Mouse (Mus musculus) ES-E14 (cell line): ENCODE results near the gene Bcl2l1. TPM values are rescaled to one million over a fixed set of nuclear protein-coding genes. Genes with fewer than 3 reads are reported as not detected.

Experiments used
- DNase-seq: peaks from one replicate; pipeline ENCODE4 v3.0.0-alpha.2; 2013; ENCODE audit warnings: low read depth, low spot score
- H3K27ac ChIP-seq: 2 replicates; pipeline ENCODE4 v1.5.1; 2012; ENCODE audit warnings: low read depth, mild to moderate bottlenecking, low read length, moderate library complexity, mixed read lengths; ENCODE audit not compliant: poor library complexity, insufficient read depth, severe bottlenecking
- H3K36me3 ChIP-seq: 2 replicates; pipeline ENCODE4 v1.6.1; 2012; ENCODE audit warnings: mild to moderate bottlenecking, low read length, moderate library complexity, mixed read lengths; ENCODE audit not compliant: control insufficient read depth, poor library complexity, insufficient read depth, severe bottlenecking
- H3K4me1 ChIP-seq, 2 experiments: fragments of 150-350 bp in 1 of 2; sonication (generic) in 1 of 2; 2 replicates each; pipeline ENCODE4 v1.6.1; 2012; ENCODE audit warnings: low read length in 2 of 2, mild to moderate bottlenecking in 1 of 2, mixed read lengths in 1 of 2; ENCODE audit not compliant: control insufficient read depth in 2 of 2, insufficient read depth in 2 of 2, poor library complexity in 1 of 2
- H3K4me3 ChIP-seq, 2 experiments: fragments of 150-350 bp in 1 of 2; sonication (generic) in 1 of 2; 2 replicates each; pipeline ENCODE4 v1.5.1; 2012; ENCODE audit warnings: low read length in 2 of 2, low read depth in 1 of 2, mild to moderate bottlenecking in 1 of 2, mixed read lengths in 1 of 2; ENCODE audit not compliant: insufficient read depth in 1 of 2, poor library complexity in 1 of 2, severe bottlenecking in 1 of 2
- H3K9ac ChIP-seq: 2 replicates; pipeline ENCODE4 v1.6.1; 2012; ENCODE audit warnings: low read depth, mild to moderate bottlenecking, low read length, mixed read lengths; ENCODE audit not compliant: poor library complexity, insufficient read depth, severe bottlenecking
- H3K9me3 ChIP-seq: fragments of 150-350 bp; sonication (generic); 2 replicates; pipeline ENCODE4 v1.6.1; 2012; ENCODE audit warnings: low read depth, mild to moderate bottlenecking, low read length; ENCODE audit not compliant: control insufficient read depth, insufficient read depth
- CHD2 ChIP-seq: IDR thresholded peaks from 2 replicates; pipeline ENCODE4 v1.6.1; 2014; ENCODE audit warnings: mild to moderate bottlenecking, low read depth, low read length, inconsistent platforms
- HCFC1 ChIP-seq: IDR thresholded peaks from 2 replicates; pipeline ENCODE4 v1.6.1; 2012; ENCODE audit warnings: low read length, inconsistent platforms, borderline replicate concordance; ENCODE audit not compliant: insufficient read depth
- MAFK ChIP-seq: IDR thresholded peaks from 2 replicates; pipeline ENCODE4 v1.6.1; 2014; ENCODE audit warnings: mild to moderate bottlenecking, low read depth, low read length, inconsistent platforms; ENCODE audit not compliant: insufficient read depth
- ZC3H11A ChIP-seq: IDR thresholded peaks from 2 replicates; pipeline ENCODE4 v1.6.1; 2012; ENCODE audit warnings: low read depth, mild to moderate bottlenecking, inconsistent platforms, low read length, borderline replicate concordance
- ZNF384 ChIP-seq: IDR thresholded peaks from 2 replicates; pipeline ENCODE4 v1.6.1; 2012; ENCODE audit warnings: low read depth, low read length, inconsistent platforms
- in situ Hi-C, 2 experiments: fragments of 600-800 bp; cut with MboI; formaldehyde crosslinking; loops; one replicate each; pipeline ENCODE4 v1.15.1; 2025; ENCODE audit warnings: low sequenced_read_pairs in 2 of 2, inconsistent platforms in 1 of 2; ENCODE audit not compliant: unreplicated experiment in 2 of 2
- total RNA-seq: library from RNA; depleted of rRNA; stranded (reverse); fragments of 300-350 nt; gene quantifications from 2 replicates; pipeline ENCODE4 v1.2.3, GENCODE M21; 2012

Bcl2l1 gene
- total RNA-seq, 1 experiment, result 34.9 TPM

DNA sequence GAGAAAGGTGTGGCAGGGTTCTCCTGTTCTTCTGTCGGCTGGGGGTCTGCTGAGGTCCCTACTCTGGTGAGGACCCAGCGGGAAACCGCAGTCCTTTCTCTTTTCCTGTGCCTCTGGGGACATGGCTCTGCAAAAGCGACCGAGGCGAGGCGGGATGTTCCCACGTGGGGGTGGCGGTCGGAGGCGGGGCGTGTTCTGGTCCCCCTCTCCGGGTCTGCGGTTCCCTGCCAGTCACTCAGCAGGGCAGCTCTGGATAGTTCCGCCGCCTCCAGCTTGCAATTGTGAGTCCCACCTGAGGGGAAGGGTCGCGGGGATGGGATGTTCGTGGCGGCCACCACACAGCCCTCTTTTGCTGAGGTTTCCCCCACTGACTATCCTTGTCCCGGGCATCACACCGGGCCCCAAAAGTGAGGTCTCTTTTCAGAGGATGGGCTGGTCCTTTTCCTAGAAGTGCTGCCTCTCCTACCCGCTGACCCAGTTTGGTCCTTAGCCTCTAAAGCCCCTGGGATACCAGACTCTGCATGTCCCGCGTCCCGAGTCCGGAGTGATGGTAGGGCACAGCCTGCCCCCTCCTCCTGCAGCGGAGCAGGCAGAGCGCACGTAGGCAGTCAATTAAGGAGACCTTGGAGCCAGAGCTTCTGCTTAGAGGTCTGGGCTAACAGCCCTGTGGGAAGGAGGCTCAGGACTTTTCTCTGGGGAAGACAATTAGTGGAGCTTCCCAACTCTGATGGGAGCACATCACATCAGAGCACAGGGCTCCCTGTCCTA is 77.4 kb downstream of the Bcl2l1 start, which contains the start of gene Cox4i2:
Gene Cox4i2 (plus strand): TSS at position 230 of the 768 bp plus-strand sequence.
- TF ChIP-seq MAFK (no peak), CHD2 (no peak), ZNF384 (no peak), ZC3H11A (no peak), HCFC1 (no peak)
- 0 out of 2 replicates have a peak within 1 kb of the TSS, but pooled peaks have one; percentile 7 for H3K9ac ChIP-seq
- no peaks in the 10 kb centered on the region; a peak in 1 of 4 replicates for H3K4me1 ChIP-seq
- peak within 1 kb of the TSS; percentile 44 to 49; a peak in 3 of 4 replicates for H3K4me3 ChIP-seq
- H3K36me3 ChIP-seq, result no peaks in the 10 kb centered on the region
- in situ Hi-C loops, result no loop called here
- H3K27ac ChIP-seq, result no peak within 1 kb of the TSS
- DNase-seq, result no peak
- no peaks in the 10 kb centered on the region for H3K9me3 ChIP-seq

DNA sequence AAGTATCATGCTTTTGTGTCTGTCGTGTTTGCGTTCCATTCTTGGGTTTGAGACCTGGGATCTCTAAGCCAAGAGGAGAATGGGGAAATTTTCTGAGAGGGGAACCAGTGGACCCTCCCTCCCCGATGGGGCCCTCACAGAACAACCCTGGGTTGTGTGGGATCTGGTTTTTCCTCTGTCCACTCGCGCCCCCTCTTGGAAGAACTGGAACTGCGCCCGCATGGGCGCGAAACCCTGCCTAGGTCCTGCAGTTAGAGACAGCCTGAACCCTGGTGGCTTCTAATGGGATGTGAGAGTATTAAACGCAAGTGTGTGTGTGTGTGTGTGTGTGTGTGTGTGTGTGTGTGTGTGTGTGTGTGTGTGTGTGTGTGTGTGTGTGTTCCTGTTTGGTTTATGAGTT is 89.1 kb downstream of the Bcl2l1 start:
- Histone ChIP-seq H3K9ac (no peak overlapping the region), H3K36me3 (no peaks in the 10 kb centered on the region), H3K4me3 (no peak overlapping the region), H3K27ac (no peak overlapping the region), H3K9me3 (no peaks in the 10 kb centered on the region), H3K4me1 (peaks cover 13 to 21% of the 10 kb centered on the region in 2 experiments)
- TF ChIP-seq ZNF384 (no peak), ZC3H11A (peak; percentile 64; the same call in 1 of the 2 replicates), HCFC1 (no peak), CHD2 (no peak), MAFK (no peak)
- in situ Hi-C loops, result no loop called here
- no peak for DNase-seq

DNA sequence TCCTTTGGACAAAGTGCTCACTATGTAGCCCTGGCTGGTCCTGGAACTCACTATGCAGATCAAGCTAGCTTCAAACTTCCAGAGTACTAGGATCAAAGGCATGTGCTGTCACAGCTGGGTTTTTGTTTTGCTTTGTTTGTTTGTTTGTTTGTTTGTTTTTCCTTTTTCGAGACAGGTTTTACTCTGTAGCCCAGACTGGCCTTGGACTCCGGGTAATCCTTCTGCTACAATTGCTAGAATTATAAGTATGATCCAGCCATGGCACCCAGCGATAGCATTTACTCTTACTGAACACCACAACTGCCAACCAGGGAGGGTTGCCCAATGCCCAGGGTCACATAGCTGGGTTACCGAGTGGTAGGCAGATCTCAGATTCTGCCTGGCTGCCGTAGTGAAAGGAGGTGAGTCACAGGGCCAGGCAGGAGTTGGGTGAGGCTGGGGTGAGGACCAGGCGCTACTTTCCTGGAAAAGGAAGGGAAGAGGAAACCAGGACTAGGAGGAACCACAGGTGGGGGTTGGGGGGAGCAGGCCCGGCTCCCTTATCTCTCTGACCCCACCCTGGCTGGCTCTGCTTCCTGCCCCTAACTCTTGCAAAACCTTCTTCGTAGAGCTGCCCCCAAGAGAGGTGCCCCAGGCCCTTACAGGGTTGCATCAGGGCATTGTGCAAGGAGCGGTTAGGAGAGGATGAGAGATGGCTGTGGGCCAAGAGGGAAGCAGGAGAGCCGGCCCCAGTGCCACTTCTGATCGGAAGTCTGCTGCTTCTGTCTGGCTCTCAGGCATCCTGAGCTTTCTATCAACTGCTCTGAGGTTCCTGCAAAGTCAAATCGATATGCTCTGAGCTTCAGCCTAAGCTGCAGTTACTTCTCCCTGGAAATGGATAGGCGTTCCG is 90.1 kb downstream of the Bcl2l1 start:
- in situ Hi-C loops, result no loop called here

DNA sequence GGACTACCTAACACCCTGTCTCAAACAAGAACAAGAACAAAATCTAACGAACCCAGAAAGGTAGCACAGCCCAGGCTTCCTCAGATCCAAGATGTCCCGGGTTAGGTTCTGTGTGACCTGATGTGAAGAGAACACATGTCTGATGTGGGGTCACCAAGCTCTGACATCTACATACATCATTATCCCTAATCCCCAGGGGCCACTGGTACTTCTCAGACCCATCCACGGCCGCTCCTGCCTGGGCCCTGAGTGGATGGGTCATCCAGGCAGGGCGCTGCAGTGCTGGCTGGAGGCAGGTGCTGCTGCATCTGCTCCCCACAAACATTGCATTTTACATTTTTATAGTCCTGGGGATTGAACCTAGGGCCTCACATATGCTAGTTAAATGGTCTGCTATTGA is 91.0 kb downstream of the Bcl2l1 start:
- Histone ChIP-seq H3K9me3 (no peaks in the 10 kb centered on the region), H3K27ac (no peak overlapping the region), H3K4me3 (no peak overlapping the region), H3K9ac (no peak overlapping the region), H3K36me3 (no peaks in the 10 kb centered on the region), H3K4me1 (peaks cover 16 to 28% of the 10 kb centered on the region in 2 experiments)
- in situ Hi-C loops, result no loop called here
- TF ChIP-seq ZC3H11A (no peak), CHD2 (no peak), HCFC1 (no peak), ZNF384 (no peak), MAFK (no peak)
- no peak for DNase-seq

More for the DNA sequence above, 90.1 kb downstream of the Bcl2l1 start:
- Histone ChIP-seq H3K36me3 (no peaks in the 10 kb centered on the region), H3K4me3 (peak overlapping the region in 1 of 2 experiments; percentile 27; a peak in 1 of 4 replicates), H3K4me1 (peaks cover 13 to 25% of the 10 kb centered on the region in 2 experiments), H3K27ac (no peak overlapping the region), H3K9me3 (no peaks in the 10 kb centered on the region), H3K9ac (peak overlapping the region; percentile 28; the same call in 1 of the 2 replicates)
- TF ChIP-seq ZC3H11A (no peak), HCFC1 (no peak), ZNF384 (no peak), MAFK (no peak), CHD2 (no peak)
- no peak for DNase-seq
